Comparison of ENCODE assay signal across 27 mouse cellular contexts in the genomic region with DNA sequence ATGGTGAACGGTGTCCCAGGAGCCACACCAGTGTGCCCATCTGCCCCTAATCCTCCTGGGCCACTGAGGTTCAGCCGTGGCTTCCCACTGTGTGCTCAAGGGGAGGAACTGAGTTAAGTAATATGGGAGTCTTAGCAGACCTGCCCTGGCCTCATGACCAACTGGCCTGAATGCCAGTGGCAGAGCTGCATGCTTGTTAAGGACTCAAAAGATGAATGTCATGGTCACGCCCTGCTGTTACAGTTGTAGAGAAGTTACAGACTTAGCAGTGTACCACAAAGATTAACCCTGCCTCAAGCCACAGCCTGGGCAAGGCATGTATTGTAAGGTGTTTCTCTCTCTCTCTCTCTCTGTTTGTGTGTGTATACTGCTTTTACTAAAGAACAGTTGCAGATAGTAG. TPM values are rescaled to one million over a fixed set of nuclear protein-coding genes. Genes with fewer than 3 reads are reported as not detected.
DNase-seq lines count a peak whose midpoint lies in the region; ATAC-seq and TF ChIP-seq lines count a peak whose summit lies in the region.
"Had no signal": no experiment of that assay in that cellular context is flagged by ENCODE, and none has a peak within 500 bp of the region (broad histone marks: within the 10 kb centered on the region; RNA-seq: fewer than 3 reads in every experiment).

No protein-coding gene starts in this region.

- H3ac ChIP-seq in myocyte (ENCODE audit: control insufficient read depth, insufficient read length): no peak overlapping the region

- peaks cover 37% of the 10 kb centered on the region for H3K36me3 ChIP-seq in liver, embryonic 12.5 days
- H3K36me3 ChIP-seq in liver, postnatal 0 days (replicated peaks; ENCODE audit: insufficient read depth, low read length): peaks cover 2% of the 10 kb centered on the region; the same call in 1 of the 2 replicates
- H3K36me3 ChIP-seq in MEL (ENCODE audit: control insufficient read depth in 1 of 2, insufficient read depth in 2 of 2, low read length in 2 of 2) (peaks cover 0 to 3% of the 10 kb centered on the region in 2 experiments; a peak in 2 of 4 replicates), myocyte (ENCODE audit: control insufficient read depth, insufficient read depth) (no peaks in the 10 kb centered on the region)
- H3K36me3 ChIP-seq in embryonic facial prominence, embryonic 14.5 days (ENCODE audit: control insufficient read depth, insufficient read depth, low read length): no peaks in the 10 kb centered on the region
- H3K36me3 ChIP-seq in hindbrain, embryonic 12.5 days: no peaks in the 10 kb centered on the region
- H3K36me3 ChIP-seq: embryonic facial prominence, embryonic 15.5 days; forebrain, embryonic 15.5 days; heart, embryonic 15.5 days had no signal

- no peak for TF ChIP-seq EP300 in liver, postnatal 0 days (IDR thresholded peaks at IDR 0.05; ENCODE audit: low read depth)
- TF ChIP-seq EP300 in MEL (IDR thresholded peaks at IDR 0.05; ENCODE audit: low read depth in 1 of 2, low read length in 2 of 2): no peak

- H3K27ac ChIP-seq in liver, embryonic 12.5 days: no peak overlapping the region
- no peak overlapping the region for H3K27ac ChIP-seq in liver, postnatal 0 days (ENCODE audit: low read depth)
- no peak overlapping the region for H3K27ac ChIP-seq in MEL (ENCODE audit: control insufficient read depth, low read depth, low read length)
- no peak overlapping the region for H3K27ac ChIP-seq in embryonic facial prominence, embryonic 14.5 days (replicated peaks; ENCODE audit: low read depth, low read length)
- H3K27ac ChIP-seq in hindbrain, embryonic 12.5 days: no peak overlapping the region
- H3K27ac ChIP-seq: embryonic facial prominence, embryonic 15.5 days; forebrain, embryonic 15.5 days; heart, adult 2 months; heart, embryonic 15.5 days; hindbrain, embryonic 14.5 days; limb, embryonic 15.5 days; midbrain, embryonic 12.5 days; stomach, postnatal 0 days had no signal

- no peak overlapping the region for H3K4me2 ChIP-seq in liver, embryonic 12.5 days
- H3K4me2 ChIP-seq in liver, postnatal 0 days (ENCODE audit: low read depth, low read length): no peak overlapping the region
- H3K4me2 ChIP-seq in embryonic facial prominence, embryonic 14.5 days (ENCODE audit: low read depth, low read length): no peak overlapping the region
- H3K4me2 ChIP-seq in myocyte (ENCODE audit: low read depth): no peak overlapping the region
- no peak overlapping the region for H3K4me2 ChIP-seq in hindbrain, embryonic 12.5 days (replicated peaks)
- H3K4me2 ChIP-seq: embryonic facial prominence, embryonic 15.5 days; forebrain, embryonic 15.5 days; heart, embryonic 15.5 days; hindbrain, embryonic 14.5 days; limb, embryonic 15.5 days; lung, embryonic 14.5 days; midbrain, embryonic 12.5 days had no signal

- no peak for DNase-seq in liver, postnatal 0 days
- peak; percentile 21 for DNase-seq in MEL (ENCODE audit: low read depth, low spot score)
- DNase-seq in embryonic facial prominence, embryonic 14.5 days (ENCODE audit: low spot score): peak; percentile 21
- DNase-seq in yolk sac, embryonic 10.5 days (ENCODE audit: low spot score): no peak
- DNase-seq: cerebellum, adult 18-20 months; cerebellum, postnatal 14 days; embryo, embryonic 11 days; gastrocnemius, postnatal 25 days; heart, adult 2 months; heart, postnatal 36 days; kidney, adult 18-20 months; left cerebral cortex, postnatal 4 days; lung, embryonic 14.5 days; lung, postnatal 4 days; right cerebral cortex, postnatal 14 days; thymus, adult 2 months had no signal

- TF ChIP-seq RAD21 in MEL (IDR thresholded peaks at IDR 0.05; ENCODE audit: low read depth, low read length): no peak

- no peak for TF ChIP-seq CTCF in liver, postnatal 0 days (IDR thresholded peaks at IDR 0.05; ENCODE audit: low read depth)
- no peak for TF ChIP-seq CTCF in MEL (IDR thresholded peaks at IDR 0.05 in 2 of 3, conservative IDR thresholded peaks at IDR 0.05 in 1 of 3; ENCODE audit: control insufficient read depth in 1 of 3, insufficient read depth in 1 of 3, low read depth in 2 of 3, low read length in 3 of 3, poor library complexity in 1 of 3, severe bottlenecking in 1 of 3)

- 70% methylated on average over 3 of the region's 3 CpGs for WGBS in liver, embryonic 12.5 days (ENCODE audit: insufficient replicate concordance)
- WGBS in liver, postnatal 0 days (ENCODE audit: insufficient replicate concordance): 54% methylated on average over 3 of the region's 3 CpGs
- 77% methylated on average over 3 of the region's 3 CpGs for WGBS in embryonic facial prominence, embryonic 14.5 days
- 73% methylated on average over 3 of the region's 3 CpGs for WGBS in hindbrain, embryonic 12.5 days

- no peak overlapping the region for H3K4me3 ChIP-seq in liver, embryonic 12.5 days
- no peak overlapping the region for H3K4me3 ChIP-seq in liver, postnatal 0 days (ENCODE audit: low read depth, low read length)
- H3K4me3 ChIP-seq in MEL (ENCODE audit: control insufficient read depth in 1 of 2, insufficient read depth in 1 of 2, low read depth in 2 of 2, low read length in 2 of 2) (no peak overlapping the region), myocyte (no peak overlapping the region)
- H3K4me3 ChIP-seq in embryonic facial prominence, embryonic 14.5 days (ENCODE audit: low read depth, low read length): no peak overlapping the region
- H3K4me3 ChIP-seq in hindbrain, embryonic 12.5 days: no peak overlapping the region
- H3K4me3 ChIP-seq: embryonic facial prominence, embryonic 15.5 days; forebrain, embryonic 15.5 days; heart, adult 2 months; heart, embryonic 15.5 days; limb, embryonic 15.5 days; midbrain, embryonic 12.5 days had no signal

- H3K4me1 ChIP-seq in liver, embryonic 12.5 days: peaks cover 47% of the 10 kb centered on the region
- H3K4me1 ChIP-seq in liver, postnatal 0 days (ENCODE audit: insufficient read depth): no peaks in the 10 kb centered on the region; the same call in 1 of the 2 replicates
- H3K4me1 ChIP-seq in MEL (ENCODE audit: control insufficient read depth in 1 of 2, insufficient read depth in 2 of 2, low read length in 2 of 2): no peaks in the 10 kb centered on the region
- peaks cover 37% of the 10 kb centered on the region for H3K4me1 ChIP-seq in embryonic facial prominence, embryonic 14.5 days (ENCODE audit: control insufficient read depth, insufficient read depth, low read length)
- H3K4me1 ChIP-seq in hindbrain, embryonic 12.5 days: peaks cover 45% of the 10 kb centered on the region
- H3K4me1 ChIP-seq: forebrain, embryonic 15.5 days had no signal

- no peaks in the 10 kb centered on the region for H3K9me3 ChIP-seq in liver, embryonic 12.5 days (replicated peaks)
- H3K9me3 ChIP-seq in liver, postnatal 0 days (ENCODE audit: low read length): no peaks in the 10 kb centered on the region
- H3K9me3 ChIP-seq in MEL (replicated peaks; ENCODE audit: insufficient read depth, low read length): no peaks in the 10 kb centered on the region
- no peaks in the 10 kb centered on the region for H3K9me3 ChIP-seq in embryonic facial prominence, embryonic 14.5 days (ENCODE audit: control insufficient read depth, low read length)
- H3K9me3 ChIP-seq in hindbrain, embryonic 12.5 days (replicated peaks): no peaks in the 10 kb centered on the region
- H3K9me3 ChIP-seq: embryonic facial prominence, embryonic 15.5 days; forebrain, embryonic 15.5 days; heart, embryonic 15.5 days; limb, embryonic 15.5 days; midbrain, embryonic 12.5 days had no signal

- ATAC-seq in liver, embryonic 12.5 days: peak; percentile 13; the same call in 1 of the 2 replicates
- no peak for ATAC-seq in liver, postnatal 0 days
- no peak for ATAC-seq in embryonic facial prominence, embryonic 14.5 days (ENCODE audit: low read depth)
- no peak for ATAC-seq in hindbrain, embryonic 12.5 days (ENCODE audit: low FRiP score)
- ATAC-seq: forebrain, embryonic 15.5 days; inflammation-experienced regulatory T-cells, adult 6 months had no signal

- TF ChIP-seq POLR2A in MEL (IDR thresholded peaks at IDR 0.05; ENCODE audit: control insufficient read depth in 1 of 2, insufficient read depth in 1 of 2, low read depth in 1 of 2, low read length in 2 of 2, poor library complexity in 1 of 2) (no peak), myocyte (IDR thresholded peaks at IDR 0.05; ENCODE audit: insufficient read length, low read depth) (no peak)

- H3K27me3 ChIP-seq in liver, embryonic 12.5 days (replicated peaks): no peaks in the 10 kb centered on the region
- no peaks in the 10 kb centered on the region for H3K27me3 ChIP-seq in liver, postnatal 0 days (ENCODE audit: insufficient read depth, low read length)
- H3K27me3 ChIP-seq in MEL (ENCODE audit: control insufficient read depth in 1 of 2, insufficient read depth in 2 of 2, low read length in 2 of 2) (no peaks in the 10 kb centered on the region), myocyte (ENCODE audit: control insufficient read depth, insufficient read depth, insufficient read length) (no peaks in the 10 kb centered on the region)
- no peaks in the 10 kb centered on the region for H3K27me3 ChIP-seq in embryonic facial prominence, embryonic 14.5 days (replicated peaks; ENCODE audit: control insufficient read depth, insufficient read depth, low read length)
- H3K27me3 ChIP-seq in hindbrain, embryonic 12.5 days: no peaks in the 10 kb centered on the region
- H3K27me3 ChIP-seq: embryonic facial prominence, embryonic 15.5 days; forebrain, embryonic 15.5 days; heart, embryonic 15.5 days; limb, embryonic 15.5 days; midbrain, embryonic 12.5 days had no signal

- H3K79me2 ChIP-seq in MEL (ENCODE audit: control insufficient read depth, insufficient read depth, low read length, poor library complexity) (peaks cover 42% of the 10 kb centered on the region), myocyte (ENCODE audit: control insufficient read depth, insufficient read depth) (peaks cover 92% of the 10 kb centered on the region)

- H3K9ac ChIP-seq in liver, embryonic 12.5 days: no peak overlapping the region
- no peak overlapping the region for H3K9ac ChIP-seq in liver, postnatal 0 days (replicated peaks)
- no peak overlapping the region for H3K9ac ChIP-seq in MEL (ENCODE audit: control insufficient read depth, low read depth, low read length, poor library complexity, severe bottlenecking)
- no peak overlapping the region for H3K9ac ChIP-seq in embryonic facial prominence, embryonic 14.5 days (ENCODE audit: low read depth, low read length)
- H3K9ac ChIP-seq in hindbrain, embryonic 12.5 days: no peak overlapping the region
- H3K9ac ChIP-seq: embryonic facial prominence, embryonic 15.5 days; forebrain, embryonic 15.5 days; heart, embryonic 15.5 days; hindbrain, embryonic 14.5 days; limb, embryonic 15.5 days; lung, embryonic 14.5 days; midbrain, embryonic 12.5 days had no signal

RNA-seq across cellular contexts. Expression of gene Capzb, which starts 25.8 kb away (rescaled TPM):
- 208 and 209 TPM in 2 replicates for polyA plus RNA-seq in liver, embryonic 12.5 days (2016; fragmentation: Nextera tagmentation; extraction: Ambion mirVana)
- 136 and 143 TPM in 2 replicates for polyA plus RNA-seq in liver, postnatal 0 days (2015; fragmentation: Nextera tagmentation; extraction: Ambion mirVana)
- total RNA-seq in MEL (2012; rRNA removed): 91.2 and 103 TPM in 2 replicates
- polyA plus RNA-seq in MEL (2012; ENCODE audit: insufficient read depth in 1 of 2, insufficient read length in 2 of 2, low read depth in 1 of 2, low replicate concordance in 2 of 2, missing spikeins in 1 of 2) (100 to 1,000 TPM in 1 of 2 experiments, not detected in 1; 354 TPM), myocyte (2012; fragmentation: generic; extraction: Trizol) (247 TPM)
- 293 and 299 TPM in 2 replicates for polyA plus RNA-seq in embryonic facial prominence, embryonic 14.5 days (2014; fragmentation: Nextera tagmentation; extraction: Ambion mirVana)
- polyA plus RNA-seq in hindbrain, embryonic 12.5 days (2016; fragmentation: Nextera tagmentation; extraction: Ambion mirVana): 335 and 369 TPM in 2 replicates

Comparison
In these comparisons a context has a peak if more than half of its experiments do, and no peak if none do; other contexts are left out.
1. DNase-seq: peak in MEL (single experiment) and embryonic facial prominence, embryonic 14.5 days (single experiment); none in liver, postnatal 0 days (single experiment) and yolk sac, embryonic 10.5 days (single experiment).